12 mouse cellular contexts compared by ENCODE assay signal in genomic region chr11:34532131-34532530, GRCm38 (mm10).
"Had no signal": no experiment of that assay in that cellular context is flagged by ENCODE, and none has a peak within 500 bp of the region (broad histone marks: within the 10 kb centered on the region; RNA-seq: fewer than 3 reads in every experiment).

No protein-coding gene starts in this region.

- DNase-seq: retina, postnatal 1 day; right cerebral cortex, adult 18-20 months; right cerebral cortex, postnatal 14 days; right cerebral cortex, postnatal 25 days; right cerebral cortex, postnatal 4 days; spleen, adult 18-20 months; thymus, adult 18-20 months; thymus, adult 2 months; thymus, postnatal 14 days; thymus, postnatal 25 days; thymus, postnatal 36 days; thymus, postnatal 4 days had no signal
